Mouse (Mus musculus) 3T3-L1 (cell line): ENCODE results near the gene Ireb2.
"Not testable (repeated sequence)": the region's sequence is repeated elsewhere in the genome, so short reads cannot be mapped to it uniquely, and the experiment has no call there.

ENCODE experiments used
- DNase-seq: peaks from one replicate; pipeline ENCODE4 v3.0.0-alpha.2; 2015; ENCODE audit warnings: low read depth, low spot score

The Ireb2 gene

DNA sequence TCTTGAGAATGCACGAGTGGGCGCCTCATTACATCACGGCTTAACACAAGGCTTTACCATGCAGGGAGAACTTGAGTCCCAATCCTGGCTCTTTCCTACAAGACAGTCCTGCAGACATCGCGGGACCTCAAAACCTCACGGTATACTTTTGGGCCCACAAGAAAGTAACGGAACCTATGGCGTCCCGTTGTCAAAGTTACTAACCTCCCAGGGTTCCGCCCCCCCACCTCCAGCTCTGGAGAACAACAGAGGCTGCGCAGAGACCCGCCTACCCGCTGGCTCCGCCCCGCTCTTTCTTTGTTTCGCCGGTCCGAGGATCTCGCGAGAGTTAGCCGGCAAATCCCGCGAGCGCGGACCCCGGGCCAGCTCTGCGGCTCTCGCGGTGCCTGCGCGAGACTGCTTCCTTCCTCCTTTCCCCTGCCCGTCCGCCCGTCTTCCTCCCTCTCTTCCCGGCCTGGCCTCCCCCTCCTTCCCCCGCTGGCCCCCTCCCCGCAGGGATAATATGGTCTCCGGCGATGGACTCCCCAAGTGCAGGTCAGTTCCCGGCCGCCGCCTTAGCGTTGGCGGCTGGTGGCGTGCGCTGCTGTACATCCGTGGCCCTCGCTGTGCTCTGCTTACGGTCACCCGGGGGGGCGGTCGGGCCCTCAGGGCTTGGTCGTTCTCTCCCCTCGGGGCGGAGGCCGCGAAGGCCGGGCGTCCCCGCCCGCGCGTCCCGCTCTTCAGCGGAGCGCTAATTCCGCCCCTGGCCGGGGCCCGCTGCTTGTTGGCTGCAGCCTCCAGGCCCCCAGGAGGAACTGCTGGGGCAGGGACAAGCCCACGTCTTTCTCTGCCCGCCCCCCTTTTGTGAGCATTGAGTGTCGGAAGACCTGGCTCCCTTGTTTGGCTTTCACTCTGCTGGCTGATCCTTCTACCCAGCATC lies at the start of gene Ireb2:
TSS of gene Ireb2 (plus strand) at position 427 of the 919 bp plus-strand sequence.
- DNase-seq, result peak; percentile 99

DNA sequence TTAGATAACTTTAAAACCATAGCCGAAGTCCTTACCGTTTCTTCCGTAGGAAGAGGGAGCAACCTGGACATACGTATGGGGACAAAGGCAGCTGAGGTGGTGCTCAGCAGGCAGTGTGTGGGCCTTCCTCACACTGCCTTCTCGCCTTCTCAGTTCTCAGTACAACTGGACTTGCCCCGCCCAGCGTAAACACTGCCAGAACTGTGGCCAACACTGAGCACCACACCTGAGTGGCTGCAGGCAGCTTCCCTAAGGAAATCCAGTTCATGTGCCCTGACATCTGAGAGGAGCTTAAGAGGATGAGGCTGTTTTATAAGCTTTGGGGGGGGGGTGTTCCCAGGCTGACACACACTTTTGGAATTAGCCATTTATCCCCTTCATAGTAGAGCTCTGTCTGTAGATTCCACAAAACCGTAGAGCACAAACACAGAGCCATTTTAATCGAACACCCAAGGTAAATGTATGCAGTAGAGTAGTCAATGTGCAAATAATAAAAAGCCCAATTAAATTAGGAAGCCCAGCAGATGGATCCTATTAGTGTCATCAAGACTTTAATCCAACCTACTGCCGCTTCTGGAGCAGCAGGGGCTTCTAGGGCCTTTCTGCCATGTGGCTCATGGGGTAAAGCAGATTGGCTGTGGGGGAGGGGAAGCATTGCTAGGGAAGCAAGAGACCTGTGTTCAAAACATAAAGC lies 46.9 kb upstream of the Ireb2 start:
- no peak for DNase-seq

DNA sequence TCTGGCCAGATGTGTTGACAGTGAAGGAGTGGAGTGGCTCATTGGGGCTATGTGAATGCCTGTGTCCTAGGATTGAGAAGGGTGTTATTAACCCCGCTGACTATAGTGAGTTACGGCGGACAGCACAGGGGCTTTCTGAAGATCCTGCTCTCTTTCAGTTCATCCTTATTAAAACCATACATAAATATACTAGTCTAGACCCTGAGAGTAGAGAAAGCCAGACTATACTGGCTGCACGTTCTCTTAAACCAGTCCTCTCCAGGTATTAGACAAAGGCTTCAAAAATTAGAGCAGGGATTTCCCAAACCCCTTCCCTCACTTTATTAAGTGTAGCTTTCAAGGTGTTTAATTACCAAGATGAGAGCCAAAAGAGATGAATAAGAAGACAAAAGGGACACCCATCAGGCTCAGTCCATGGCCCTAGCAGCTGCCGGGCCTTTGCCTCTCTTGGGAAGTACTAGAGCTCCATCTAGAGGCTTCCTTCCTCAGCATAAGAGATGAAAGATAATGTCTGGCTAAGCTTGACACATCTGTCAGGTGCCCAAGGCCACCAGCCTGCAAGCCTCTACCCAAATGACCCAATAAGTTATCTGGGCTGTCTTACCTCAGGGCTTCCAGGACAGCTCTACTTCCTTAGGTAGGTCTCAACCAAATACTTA lies 42.0 kb upstream of the Ireb2 start:
- DNase-seq, result peak; percentile 84

DNA sequence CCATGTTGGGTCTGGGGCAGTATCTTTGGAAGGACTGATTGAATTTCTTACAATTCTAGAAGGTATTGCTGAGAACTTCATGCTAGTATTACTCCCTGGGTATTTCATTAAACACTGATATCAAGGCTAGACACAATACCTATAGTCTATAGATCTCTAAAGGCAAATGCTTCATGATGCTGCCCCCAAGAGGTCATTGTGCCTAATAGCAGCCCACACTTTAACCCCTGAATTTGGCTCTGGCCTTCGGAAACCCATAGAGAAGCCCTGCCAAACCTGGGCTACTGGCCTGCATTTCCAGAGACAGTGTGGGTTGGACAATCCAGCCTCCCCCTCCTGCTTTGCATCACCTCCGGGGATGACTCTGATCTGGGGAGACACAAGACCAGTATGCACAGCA lies 33.8 kb upstream of the Ireb2 start:
- peak; percentile 57 for DNase-seq

DNA sequence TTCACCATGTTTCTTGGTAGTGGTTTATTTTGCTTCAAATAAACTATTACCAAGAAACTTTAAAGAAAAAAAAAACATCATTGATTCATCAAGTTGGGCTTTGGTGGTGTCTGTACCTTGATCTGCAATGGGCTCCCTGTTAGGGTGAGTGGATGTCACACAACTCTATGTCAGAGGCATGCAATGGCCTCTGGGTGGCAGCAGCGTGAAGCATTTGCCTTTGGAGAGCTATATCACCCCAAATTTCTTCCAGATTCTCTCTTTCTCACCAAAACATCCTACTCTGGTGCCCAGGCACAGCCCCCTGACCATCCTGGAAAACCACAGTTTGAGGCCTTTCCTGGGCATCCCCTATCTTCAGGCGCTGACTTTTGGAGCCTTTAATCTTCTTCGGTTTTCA lies 33.0 kb upstream of the Ireb2 start:
- DNase-seq, result peak; percentile 76

DNA sequence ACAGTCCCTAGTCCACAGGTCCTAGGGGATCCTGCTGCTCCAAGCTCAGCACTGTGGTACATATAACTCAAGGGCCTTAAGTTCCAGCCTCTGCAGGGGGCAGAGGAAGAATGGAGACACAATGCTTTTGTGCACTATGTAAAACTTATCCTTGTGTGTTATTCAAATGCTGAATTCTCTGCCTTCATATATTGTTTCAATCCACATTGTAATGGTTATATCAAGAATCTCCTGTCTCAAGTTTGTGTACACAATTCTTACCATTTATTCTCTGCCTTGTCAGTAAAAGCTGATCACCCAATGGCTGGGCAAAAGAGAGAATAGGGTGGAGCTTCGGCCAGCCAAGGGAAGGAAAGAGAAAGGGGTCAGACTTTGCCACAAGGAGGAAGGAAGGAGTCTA lies 29.8 kb upstream of the Ireb2 start:
- no peak for DNase-seq

DNA sequence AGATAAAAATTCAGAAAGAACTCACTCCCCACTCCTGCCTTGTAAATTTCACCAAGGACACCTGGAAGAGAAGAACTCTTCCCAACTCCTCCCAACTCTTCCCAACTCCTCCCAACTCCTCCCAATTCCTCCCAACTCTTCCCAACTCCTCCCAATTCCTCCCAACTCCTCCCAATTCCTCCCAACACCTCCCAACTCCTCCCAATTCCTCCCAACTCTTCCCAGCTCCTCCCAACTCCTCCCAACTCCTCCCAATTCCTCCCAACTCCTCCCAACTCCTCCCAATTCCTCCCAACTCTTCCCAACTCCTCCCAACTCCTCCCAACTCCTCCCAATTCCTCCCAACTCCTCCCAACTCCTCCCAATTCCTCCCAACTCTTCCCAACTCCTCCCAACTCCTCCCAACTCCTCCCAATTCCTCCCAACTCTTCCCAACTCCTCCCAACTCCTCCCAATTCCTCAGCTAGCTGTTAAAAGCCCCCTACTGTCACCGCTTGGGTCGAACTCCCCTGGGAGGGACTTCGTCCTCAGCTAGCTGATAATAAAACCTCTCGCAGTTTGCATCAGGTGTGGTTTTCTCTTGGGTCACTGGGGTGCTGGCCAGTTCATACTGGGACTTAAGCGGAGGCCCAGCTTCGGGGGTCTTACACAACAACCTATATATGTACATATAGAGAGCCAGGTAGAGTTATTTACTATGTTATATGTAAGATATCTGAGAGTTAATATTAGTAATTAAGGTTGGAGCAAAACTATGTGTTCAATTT lies 27.5 kb upstream of the Ireb2 start:
- DNase-seq, result not testable (repeated sequence)

DNA sequence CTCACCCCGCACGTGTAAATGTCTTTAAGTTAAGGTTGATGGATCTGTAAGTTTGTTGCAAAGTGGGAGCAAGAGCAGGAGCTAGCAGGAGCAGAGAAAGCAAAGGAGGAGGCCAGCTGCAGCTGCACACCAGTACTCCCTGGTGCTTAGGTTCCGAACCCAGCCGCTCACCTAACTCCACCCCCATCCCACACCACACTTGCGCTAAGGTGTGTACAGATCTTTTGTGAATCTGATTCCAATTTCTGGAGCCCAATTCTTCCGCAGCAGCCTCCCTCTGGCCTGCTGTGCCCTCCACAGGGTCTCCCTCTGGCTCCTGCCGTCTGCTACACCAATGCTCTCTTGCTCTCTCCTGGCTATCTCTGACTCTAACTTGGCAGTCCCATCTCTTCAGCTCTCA lies 25.8 kb upstream of the Ireb2 start:
- no peak for DNase-seq

DNA sequence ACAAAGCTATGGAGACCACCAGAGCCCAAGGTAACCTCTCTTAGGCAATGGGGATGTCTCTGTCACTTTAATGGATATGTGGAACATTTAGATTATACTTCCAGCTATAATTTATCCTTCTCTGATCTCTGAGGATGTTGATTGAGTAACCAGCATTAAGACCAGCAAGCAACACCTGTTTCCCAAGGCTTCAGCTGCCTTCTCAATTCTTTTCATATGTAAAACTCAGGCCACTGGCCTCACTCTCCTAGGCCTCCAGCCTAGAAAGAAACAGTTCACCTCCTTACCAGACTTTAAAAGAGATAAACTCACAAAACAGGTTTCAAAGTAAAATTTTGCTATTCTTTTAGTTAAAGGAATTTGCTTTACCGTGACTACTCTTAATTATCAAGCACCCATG lies 23.4 kb upstream of the Ireb2 start:
- DNase-seq, result no peak

DNA sequence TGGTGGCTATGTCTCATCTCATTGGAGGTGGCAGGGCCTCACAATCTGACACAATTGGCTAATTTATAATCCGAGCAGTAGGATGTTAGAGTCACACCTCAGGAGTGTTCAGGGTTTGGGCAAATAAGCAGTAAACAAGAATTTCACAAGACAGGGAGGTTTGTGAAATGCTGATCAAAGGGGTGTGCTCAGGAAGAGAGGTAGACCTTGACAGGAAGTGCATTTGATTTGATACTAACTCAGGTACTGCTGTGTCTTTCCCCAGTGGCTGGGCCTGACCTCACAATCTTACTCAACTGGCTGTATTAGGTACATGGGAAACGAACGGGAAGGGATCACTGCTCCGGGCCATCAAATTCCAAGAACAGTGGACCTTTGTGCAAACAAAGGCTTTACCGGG lies 21.3 kb upstream of the Ireb2 start:
- no peak for DNase-seq

DNA sequence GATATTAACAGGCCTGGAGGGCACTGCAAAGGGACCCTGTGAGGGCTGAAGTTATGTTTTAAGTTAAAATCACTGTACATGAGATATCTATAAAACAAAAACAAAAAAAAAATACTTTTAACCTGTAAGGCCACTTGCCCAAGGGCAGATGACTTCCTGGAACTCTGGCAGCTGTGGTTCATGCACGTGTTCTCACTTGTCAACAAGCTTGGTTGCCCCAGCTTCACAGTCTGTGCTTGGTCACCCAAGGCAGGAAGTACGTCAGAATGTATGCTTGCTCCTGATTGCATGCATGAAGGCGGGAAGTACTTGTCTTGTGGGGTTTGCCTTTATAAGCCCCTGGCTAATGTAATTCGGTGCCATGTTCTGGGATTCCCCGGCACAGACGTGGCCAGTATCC lies 19.7 kb upstream of the Ireb2 start:
- DNase-seq, result no peak

DNA sequence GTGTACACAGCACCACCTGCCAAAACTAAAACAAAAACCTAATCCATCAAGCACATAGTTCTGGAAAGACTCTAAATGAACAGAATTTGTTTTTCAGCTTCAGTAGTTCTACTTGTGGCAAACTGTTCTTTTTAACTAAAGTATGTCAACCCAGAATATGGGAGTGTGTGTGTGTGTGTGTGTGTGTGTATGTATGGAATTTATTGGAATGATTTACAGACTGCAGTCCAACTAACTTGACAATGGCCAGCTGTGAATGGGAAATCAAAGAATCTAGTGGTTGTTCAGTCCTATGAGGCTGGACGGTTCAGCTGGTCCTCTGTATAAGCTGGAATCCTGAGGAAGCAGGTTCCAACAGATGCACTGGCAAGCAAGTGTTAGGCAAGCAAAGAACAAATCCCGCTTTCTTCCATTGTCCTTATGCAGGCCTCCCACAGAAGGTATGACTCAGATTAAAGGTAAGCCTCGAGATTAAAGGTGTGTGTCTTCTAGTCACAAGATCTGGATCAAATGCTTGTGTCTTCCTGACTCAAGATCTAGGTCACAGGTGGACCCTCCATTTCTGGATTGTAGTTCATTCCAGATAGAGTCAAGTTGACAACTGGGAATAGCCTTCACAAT lies 18.9 kb upstream of the Ireb2 start:
- DNase-seq, result no peak

DNA sequence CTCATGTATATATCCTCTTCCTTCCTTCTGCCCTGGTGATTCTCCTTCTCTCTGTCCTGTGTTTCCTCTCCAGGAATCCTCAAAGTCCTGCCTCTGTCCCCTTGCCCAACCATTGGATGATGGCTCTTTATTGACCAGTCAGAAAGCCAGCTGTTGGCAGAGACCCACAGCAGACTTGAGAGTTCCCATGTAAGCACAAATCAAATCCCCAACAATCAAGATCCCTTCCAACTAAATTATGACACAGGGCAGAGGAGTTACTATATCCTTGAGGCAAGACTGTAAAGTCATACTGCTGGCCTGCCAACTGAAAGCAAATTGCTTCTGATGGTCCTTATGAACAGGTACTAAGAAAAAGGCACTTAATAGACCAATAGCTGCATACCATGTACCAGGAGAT lies 15.4 kb upstream of the Ireb2 start:
- DNase-seq, result no peak

DNA sequence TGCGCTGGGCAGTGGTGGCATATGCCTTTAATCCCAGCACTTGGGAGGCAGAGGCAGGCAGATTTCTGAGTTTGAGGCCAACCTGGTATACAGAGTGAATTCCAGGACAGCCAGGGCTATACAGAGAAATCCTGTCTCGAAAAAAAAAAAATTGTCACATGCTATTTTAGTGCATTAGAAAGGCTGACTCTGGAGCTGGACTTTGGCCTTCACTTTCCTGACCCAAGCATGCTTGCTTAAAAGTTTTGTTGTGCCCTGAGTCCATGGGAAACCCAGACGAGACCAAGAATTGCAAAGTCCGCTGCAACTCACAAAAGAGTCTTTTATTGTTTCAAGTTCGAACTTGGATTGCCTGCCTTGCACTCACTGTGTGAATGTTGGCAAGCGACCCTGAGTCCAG lies 10.6 kb upstream of the Ireb2 start:
- DNase-seq, result not testable (repeated sequence)

DNA sequence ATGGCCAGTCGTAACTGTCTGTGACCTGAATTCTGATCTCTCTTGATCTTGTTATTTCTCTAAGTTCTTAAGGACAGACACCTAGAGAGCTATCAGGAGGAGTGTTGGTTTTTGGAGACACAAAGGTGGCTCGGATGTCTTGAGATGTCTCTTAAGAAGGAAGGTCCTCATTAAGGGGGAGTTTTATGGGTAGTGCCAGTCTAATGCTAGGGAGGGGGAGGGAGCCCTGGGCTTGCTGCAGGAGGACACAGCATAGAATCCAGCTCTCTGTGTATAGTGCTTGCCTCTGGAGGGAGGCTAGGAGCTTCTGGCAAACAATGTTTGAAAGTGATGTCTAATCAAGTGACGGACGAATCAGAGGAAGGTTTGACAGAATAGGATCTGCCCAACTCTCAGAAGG lies 10.0 kb upstream of the Ireb2 start:
- no peak for DNase-seq

DNA sequence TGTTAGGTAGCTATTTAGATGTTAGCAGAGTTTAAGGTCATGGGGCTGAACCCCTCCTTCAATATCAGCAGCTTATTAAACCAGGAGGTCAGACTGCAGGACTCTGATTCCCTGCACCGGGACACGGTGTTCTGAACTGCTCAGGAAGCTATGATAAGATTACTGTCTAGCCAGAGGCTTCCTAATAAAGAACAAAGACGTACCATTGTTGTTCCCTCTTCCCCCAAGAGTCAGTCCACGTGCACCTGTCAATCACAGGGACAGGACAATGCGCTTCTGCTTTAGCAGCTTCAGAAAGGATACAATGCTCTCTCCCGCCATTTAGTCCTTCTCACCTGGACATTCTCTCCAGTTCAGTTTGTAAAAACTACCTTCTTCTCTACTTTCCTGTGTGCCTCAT lies 8.0 kb upstream of the Ireb2 start:
- no peak for DNase-seq

DNA sequence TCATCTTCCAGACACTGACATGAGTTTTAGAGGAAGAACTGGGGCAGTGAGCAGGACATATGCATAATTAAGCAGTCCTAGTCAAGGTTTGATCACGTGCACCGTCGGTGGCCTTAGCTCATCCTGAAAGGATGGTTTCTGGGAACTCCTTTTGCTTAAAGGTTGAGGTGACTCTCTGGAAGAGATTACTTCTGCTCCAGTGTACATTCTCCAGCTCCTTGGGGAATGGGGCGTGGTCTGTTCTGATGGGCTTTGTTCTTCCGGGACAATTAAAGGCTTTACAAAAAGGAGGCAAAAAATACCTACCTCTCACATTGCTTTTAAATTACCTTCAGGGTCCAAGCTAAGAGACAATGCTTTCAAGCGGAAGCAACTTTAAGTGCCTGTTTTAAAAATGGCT lies 7.5 kb upstream of the Ireb2 start:
- DNase-seq, result no peak

DNA sequence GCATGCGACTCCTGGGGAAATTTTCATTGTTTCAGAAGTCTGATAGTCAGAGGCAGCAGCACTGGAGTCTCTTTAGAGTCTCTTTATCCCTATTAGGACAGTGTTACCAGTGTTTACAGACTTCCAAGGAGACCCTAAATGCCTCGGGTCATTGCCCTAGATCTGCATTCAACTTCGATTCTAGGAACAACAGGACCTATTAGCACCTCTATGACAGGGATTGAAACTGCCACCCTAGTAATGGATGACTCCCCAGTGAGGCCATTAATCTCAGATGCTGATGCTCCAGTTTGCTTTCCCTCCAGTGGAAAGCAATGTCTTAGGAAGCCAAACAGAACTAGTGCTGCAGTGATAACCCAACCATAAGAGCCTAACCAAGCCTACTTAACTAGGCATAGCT lies 6.1 kb upstream of the Ireb2 start:
- no peak for DNase-seq

DNA sequence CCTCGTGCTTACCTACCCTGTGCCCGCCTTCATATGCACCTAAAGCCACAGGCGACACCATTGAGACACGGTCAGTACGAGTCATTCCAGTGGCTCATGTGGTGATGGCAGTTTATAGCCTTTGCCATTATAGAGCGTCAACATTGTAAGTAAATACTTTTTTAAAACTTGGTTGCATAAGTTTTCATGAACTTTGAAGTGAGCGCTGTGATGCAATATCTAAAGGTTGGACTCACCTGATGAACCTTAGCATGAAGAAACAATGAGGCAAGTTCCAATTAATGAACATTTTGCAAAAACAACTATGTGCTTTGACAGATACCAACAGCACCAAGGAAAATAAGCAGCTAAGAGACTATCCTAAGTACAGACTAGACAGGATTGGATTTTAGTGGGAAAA lies 3.1 kb upstream of the Ireb2 start:
- DNase-seq, result no peak

DNA sequence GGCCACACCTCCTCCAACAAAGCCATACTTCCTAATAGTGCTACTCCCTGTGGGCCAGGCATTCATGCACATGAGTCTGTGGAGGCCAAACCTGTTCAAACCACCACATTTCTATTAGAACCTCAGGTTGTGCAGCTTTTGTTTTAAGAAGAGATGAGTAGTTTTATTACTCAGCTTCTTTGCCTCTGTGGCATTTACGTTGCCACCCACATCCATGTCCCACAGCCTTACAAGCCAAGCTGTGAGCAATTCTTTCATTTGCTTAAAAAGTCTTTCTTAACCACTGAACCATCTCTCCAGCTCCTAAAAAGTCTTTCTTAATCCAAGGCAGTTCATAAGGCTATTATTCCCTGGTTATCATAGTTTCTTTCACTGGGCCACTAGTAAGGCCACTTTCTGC lies 15.2 kb downstream of the Ireb2 start:
- DNase-seq, result no peak

DNA sequence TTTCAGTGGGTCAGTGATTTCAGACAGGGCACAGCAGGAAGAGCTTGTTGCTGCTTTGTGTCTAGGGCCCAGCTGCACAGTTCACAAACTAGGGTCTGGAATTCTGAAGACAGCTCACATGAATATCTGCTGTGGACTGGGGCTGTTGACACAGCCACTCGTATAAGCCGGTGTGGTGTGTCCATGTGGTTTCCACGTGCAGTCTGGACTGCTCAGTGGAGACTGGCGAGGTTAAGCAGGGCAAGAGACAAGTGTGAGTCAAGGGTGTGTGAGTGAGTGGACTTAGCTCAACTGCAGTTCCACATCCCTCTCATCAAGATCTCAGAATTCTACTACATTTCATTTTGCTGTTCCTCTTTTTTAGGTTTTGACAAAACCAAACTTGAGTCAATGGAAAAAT lies 28.5 kb downstream of the Ireb2 start:
- peak; percentile 11 for DNase-seq
